ENCODE assay signal across 8 mouse cellular contexts in the genomic region with DNA sequence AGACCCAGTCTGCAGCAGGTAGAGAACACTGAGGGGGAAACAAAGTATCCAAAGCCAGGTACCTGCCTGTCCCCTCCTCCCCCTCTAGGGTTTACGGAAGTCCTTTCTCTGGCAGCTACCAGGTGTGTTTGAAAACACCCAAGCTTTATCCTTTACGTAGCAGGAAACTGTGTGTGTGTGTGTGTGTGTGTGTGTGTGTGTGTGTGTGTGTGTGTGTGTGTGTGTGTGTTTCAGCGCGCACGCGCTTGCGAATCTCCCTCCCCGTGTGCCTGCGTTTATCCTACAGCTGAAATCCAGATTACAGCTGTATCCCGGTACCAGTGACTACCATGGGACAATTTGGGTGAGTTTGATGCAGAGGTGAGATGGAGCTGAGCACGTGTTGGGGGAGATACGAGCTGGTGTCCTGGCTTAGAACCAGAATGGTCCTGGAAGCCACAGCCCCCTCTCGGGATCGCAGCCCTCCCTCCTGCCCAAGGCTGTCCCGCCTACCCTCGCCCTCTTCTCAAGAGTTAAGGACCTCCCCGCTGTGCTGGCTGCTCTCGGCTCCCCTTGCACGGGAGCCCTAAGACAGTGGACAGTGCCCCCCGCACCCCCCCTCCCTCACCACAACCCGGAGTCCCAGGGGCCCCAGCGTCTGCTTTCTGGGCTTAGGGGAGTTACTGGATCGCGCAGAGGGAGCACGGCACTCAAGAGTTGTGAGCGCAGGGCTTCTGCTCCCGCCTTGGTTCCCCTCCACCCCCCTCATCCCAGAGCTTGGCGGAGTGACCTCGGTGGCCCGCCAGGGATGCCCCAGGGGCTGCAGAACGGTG.
DNase-seq lines count a peak whose midpoint lies in the region; ATAC-seq lines count a peak whose summit lies in the region.

No protein-coding gene starts in this region.

- WGBS in liver, embryonic 11.5 days, result 2% methylated on average over 31 of the region's 31 CpGs

- no peak overlapping the region for H3K27ac ChIP-seq in liver, embryonic 11.5 days (ENCODE audit: low read depth, low read length)

- H3K4me3 ChIP-seq in liver, embryonic 11.5 days (ENCODE audit: low read depth, low read length), result peak overlapping the region; percentile 50

- H3K9ac ChIP-seq in liver, embryonic 11.5 days (ENCODE audit: low read depth, low read length), result peak overlapping the region; percentile 48; the same call in 1 of the 2 replicates

- no peaks in the 10 kb centered on the region for H3K9me3 ChIP-seq in liver, embryonic 11.5 days (ENCODE audit: control insufficient read depth, low read length)

- no peaks in the 10 kb centered on the region for H3K36me3 ChIP-seq in liver, embryonic 11.5 days (ENCODE audit: control insufficient read depth, insufficient read depth, low read length)

- 0 out of 2 replicates have a peak, but pooled peaks cover under 1% of the 10 kb centered on the region for H3K4me1 ChIP-seq in liver, embryonic 11.5 days (replicated peaks; ENCODE audit: control insufficient read depth, insufficient read depth, low read length)

- DNase-seq in adrenal gland, postnatal 14 days, result peak; percentile 44
- DNase-seq in adrenal gland, adult 18-20 months (ENCODE audit: low spot score in 2 of 2), result no peak
- peak; percentile 5 to 11 for DNase-seq in thymus, adult 18-20 months
- DNase-seq in thymus, postnatal 10 days (ENCODE audit: low spot score in 2 of 2), result no peak
- no peak for DNase-seq in liver, embryonic 11.5 days (ENCODE audit: low spot score)
- peak; percentile 53 for DNase-seq in retina, postnatal 1 day
- DNase-seq in left cerebral cortex, adult 8-10 months (ENCODE audit: low spot score in 2 of 2), result no peak

- H3K27me3 ChIP-seq in liver, embryonic 11.5 days (replicated peaks; ENCODE audit: control insufficient read depth, insufficient read depth, low read length), result peaks cover 9% of the 10 kb centered on the region

- peak; percentile 27; the same call in 1 of the 2 replicates for ATAC-seq in liver, embryonic 11.5 days (replicated peaks; ENCODE audit: low FRiP score)
- no peak; the same call in 1 of the 2 replicates for ATAC-seq in megakaryocyte-erythroid progenitor cell, adult 5-6 weeks (replicated peaks; ENCODE audit: low FRiP score, low TSS enrichment, poor library complexity, severe bottlenecking)

- peak overlapping the region; percentile 78 for H3K4me2 ChIP-seq in liver, embryonic 11.5 days

Comparison
In these comparisons a context has a peak if more than half of its experiments do, and no peak if none do; other contexts are left out.
1. DNase-seq: peak in adrenal gland, postnatal 14 days (single experiment), thymus, adult 18-20 months (2 of 2) and retina, postnatal 1 day (single experiment); none in adrenal gland, adult 18-20 months (0 of 2), thymus, postnatal 10 days (0 of 2), liver, embryonic 11.5 days (single experiment) and left cerebral cortex, adult 8-10 months (0 of 2).